Comparison of ENCODE assay signal across 8 mouse cellular contexts in genomic region chr7:141131024-141131820, GRCm38 (mm10). TPM values are rescaled to one million over a fixed set of nuclear protein-coding genes. Genes with fewer than 3 reads are reported as not detected.
A peak's percentile ranks its signal among the peaks of the same experiment; 100 is the strongest.
DNase-seq lines count a peak whose midpoint lies in the region; ATAC-seq and TF ChIP-seq lines count a peak whose summit lies in the region.

No protein-coding gene starts in this region.

- peak; percentile 96 for ATAC-seq in embryonic facial prominence, embryonic 15.5 days (ENCODE audit: insufficient number of reproducible peaks, low FRiP score, low TSS enrichment, low read depth)
- ATAC-seq in kidney, embryonic 15.5 days (replicated peaks; ENCODE audit: low FRiP score): peak; percentile 98
- ATAC-seq in monocyte, adult 5-6 weeks (replicated peaks; ENCODE audit: insufficient number of reproducible peaks, low FRiP score, low TSS enrichment, poor library complexity, severe bottlenecking): peak; percentile 93

- H3K27ac ChIP-seq in bone marrow, adult 2 months (ENCODE audit: control insufficient read depth, insufficient read depth, low read depth, low read length, poor library complexity): peak overlapping the region; percentile 68
- peak overlapping the region; percentile 7; the same call in 1 of the 2 replicates for H3K27ac ChIP-seq in embryonic facial prominence, embryonic 15.5 days (replicated peaks)
- peak overlapping the region; percentile 95 for H3K27ac ChIP-seq in heart, embryonic 10.5 days
- peak overlapping the region; percentile 81 for H3K27ac ChIP-seq in kidney, embryonic 15.5 days

- H3K4me1 ChIP-seq in bone marrow, adult 2 months (ENCODE audit: control insufficient read depth, insufficient read depth, low read length): no peaks in the 10 kb centered on the region; the same call in 1 of the 2 replicates
- H3K4me1 ChIP-seq in embryonic facial prominence, embryonic 15.5 days: peaks cover 19% of the 10 kb centered on the region
- H3K4me1 ChIP-seq in heart, embryonic 10.5 days: peaks cover 16% of the 10 kb centered on the region
- peaks cover 22% of the 10 kb centered on the region for H3K4me1 ChIP-seq in kidney, embryonic 15.5 days

- no peaks in the 10 kb centered on the region for H3K27me3 ChIP-seq in embryonic facial prominence, embryonic 15.5 days
- H3K27me3 ChIP-seq in heart, embryonic 10.5 days (ENCODE audit: insufficient read depth, poor library complexity, severe bottlenecking): no peaks in the 10 kb centered on the region
- H3K27me3 ChIP-seq in kidney, embryonic 15.5 days: no peaks in the 10 kb centered on the region

- peak overlapping the region; percentile 95 for H3K9ac ChIP-seq in embryonic facial prominence, embryonic 15.5 days
- peak overlapping the region; percentile 94 for H3K9ac ChIP-seq in kidney, embryonic 15.5 days

- DNase-seq in 416B (ENCODE audit: low read depth): peak; percentile 88
- peak; percentile 98 for DNase-seq in heart, embryonic 10.5 days (ENCODE audit: low spot score)
- DNase-seq in liver: peak; percentile 98
- peak; percentile 94 to 95 for DNase-seq in spleen, postnatal 4 days (ENCODE audit: low spot score in 2 of 2)

- TF ChIP-seq POLR2A in bone marrow, adult 2 months (IDR thresholded peaks at IDR 0.05; ENCODE audit: borderline replicate concordance, control insufficient read depth, low read depth, low read length): peak; percentile 41; the same call in 1 of the 2 replicates

- H3K9me3 ChIP-seq in embryonic facial prominence, embryonic 15.5 days (replicated peaks): no peaks in the 10 kb centered on the region
- H3K9me3 ChIP-seq in heart, embryonic 10.5 days: no peaks in the 10 kb centered on the region
- H3K9me3 ChIP-seq in kidney, embryonic 15.5 days (replicated peaks): no peaks in the 10 kb centered on the region

- peaks cover 13% of the 10 kb centered on the region for H3K36me3 ChIP-seq in embryonic facial prominence, embryonic 15.5 days
- peaks cover 19% of the 10 kb centered on the region for H3K36me3 ChIP-seq in heart, embryonic 10.5 days
- peaks cover 16% of the 10 kb centered on the region for H3K36me3 ChIP-seq in kidney, embryonic 15.5 days

- peak overlapping the region; percentile 81 for H3K4me3 ChIP-seq in bone marrow, adult 2 months (replicated peaks; ENCODE audit: control insufficient read depth, low read depth, low read length)
- H3K4me3 ChIP-seq in embryonic facial prominence, embryonic 15.5 days (replicated peaks): peak overlapping the region; percentile 85
- peak overlapping the region; percentile 93 for H3K4me3 ChIP-seq in heart, embryonic 10.5 days
- peak overlapping the region; percentile 97 for H3K4me3 ChIP-seq in kidney, embryonic 15.5 days (replicated peaks)

- TF ChIP-seq CTCF in bone marrow, adult 2 months (IDR thresholded peaks at IDR 0.05; ENCODE audit: control insufficient read depth, insufficient read depth, low read length): no peak

- WGBS in bone marrow, adult 2 months: under 1% methylated on average over 59 of the region's 59 CpGs
- WGBS in embryonic facial prominence, embryonic 15.5 days: under 1% methylated on average over 59 of the region's 59 CpGs
- under 1% methylated on average over 59 of the region's 59 CpGs for WGBS in heart, embryonic 10.5 days
- WGBS in kidney, embryonic 15.5 days: under 1% methylated on average over 59 of the region's 59 CpGs

- H3K4me2 ChIP-seq in embryonic facial prominence, embryonic 15.5 days (replicated peaks): peak overlapping the region; percentile 78
- H3K4me2 ChIP-seq in kidney, embryonic 15.5 days: peak overlapping the region; percentile 71

RNA-seq across cellular contexts. Expression of gene Ptdss2, which starts 9.0 kb away (rescaled TPM):
- polyA plus RNA-seq in bone marrow, adult 2 months (2011; ENCODE audit: insufficient read depth, insufficient read length, low replicate concordance, missing spikeins): 66.7 and 84.6 TPM in 2 replicates
- polyA plus RNA-seq in embryonic facial prominence, embryonic 15.5 days (2015; fragmentation: Nextera tagmentation; extraction: Ambion mirVana): 68.4 and 69.7 TPM in 2 replicates
- 87.8 and 91.1 TPM in 2 replicates for polyA plus RNA-seq in heart, embryonic 10.5 days (2016; fragmentation: Nextera tagmentation; extraction: Ambion mirVana)
- polyA plus RNA-seq in kidney, embryonic 15.5 days (2015; fragmentation: Nextera tagmentation; extraction: Ambion mirVana): 79.9 and 83.4 TPM in 2 replicates
- 1.4 to 6.9 TPM (median 1.5 TPM) in 3 replicates for total RNA-seq in monocyte, adult 5-6 weeks (2017)

RNA-seq across cellular contexts. Expression of gene Ano9, which starts 13.6 kb away (rescaled TPM):
- polyA plus RNA-seq in bone marrow, adult 2 months (2011; ENCODE audit: insufficient read depth, insufficient read length, low replicate concordance, missing spikeins): 2.5 TPM in 1 of 2 replicates, not detected in the other
- 18.2 and 20.7 TPM in 2 replicates for polyA plus RNA-seq in embryonic facial prominence, embryonic 15.5 days (2015; fragmentation: Nextera tagmentation; extraction: Ambion mirVana)
- 0.42 and 0.97 TPM in 2 replicates for polyA plus RNA-seq in heart, embryonic 10.5 days (2016; fragmentation: Nextera tagmentation; extraction: Ambion mirVana)
- 6.0 TPM in 2 replicates for polyA plus RNA-seq in kidney, embryonic 15.5 days (2015; fragmentation: Nextera tagmentation; extraction: Ambion mirVana)
- total RNA-seq in monocyte, adult 5-6 weeks (2017): not detected in 3 replicates

RNA-seq across cellular contexts. Expression of gene Sigirr, which starts 30.9 kb away (rescaled TPM):
- polyA plus RNA-seq in bone marrow, adult 2 months (2011; ENCODE audit: insufficient read depth, insufficient read length, low replicate concordance, missing spikeins): 10.4 and 19.8 TPM in 2 replicates
- 6.1 and 6.8 TPM in 2 replicates for polyA plus RNA-seq in embryonic facial prominence, embryonic 15.5 days (2015; fragmentation: Nextera tagmentation; extraction: Ambion mirVana)
- polyA plus RNA-seq in heart, embryonic 10.5 days (2016; fragmentation: Nextera tagmentation; extraction: Ambion mirVana): 3.0 and 5.7 TPM in 2 replicates
- polyA plus RNA-seq in kidney, embryonic 15.5 days (2015; fragmentation: Nextera tagmentation; extraction: Ambion mirVana): 20.8 and 24.7 TPM in 2 replicates
- total RNA-seq in monocyte, adult 5-6 weeks (2017): 9.1 to 25.0 TPM (median 12.5 TPM) in 3 replicates

RNA-seq across cellular contexts. Expression of gene Rnh1, which starts 41.4 kb away (rescaled TPM):
- polyA plus RNA-seq in bone marrow, adult 2 months (2011; ENCODE audit: insufficient read depth, insufficient read length, low replicate concordance, missing spikeins): 17.8 and 27.6 TPM in 2 replicates
- polyA plus RNA-seq in embryonic facial prominence, embryonic 15.5 days (2015; fragmentation: Nextera tagmentation; extraction: Ambion mirVana): 210 and 216 TPM in 2 replicates
- 103 and 105 TPM in 2 replicates for polyA plus RNA-seq in heart, embryonic 10.5 days (2016; fragmentation: Nextera tagmentation; extraction: Ambion mirVana)
- 115 and 122 TPM in 2 replicates for polyA plus RNA-seq in kidney, embryonic 15.5 days (2015; fragmentation: Nextera tagmentation; extraction: Ambion mirVana)
- 73.1 to 101 TPM (median 77.7 TPM) in 3 replicates for total RNA-seq in monocyte, adult 5-6 weeks (2017)

RNA-seq across cellular contexts. Expression of gene Pkp3, which starts 53.2 kb away (rescaled TPM):
- 5.4 and 15.9 TPM in 2 replicates for polyA plus RNA-seq in bone marrow, adult 2 months (2011; ENCODE audit: insufficient read depth, insufficient read length, low replicate concordance, missing spikeins)
- polyA plus RNA-seq in embryonic facial prominence, embryonic 15.5 days (2015; fragmentation: Nextera tagmentation; extraction: Ambion mirVana): 115 and 118 TPM in 2 replicates
- 0.94 and 3.4 TPM in 2 replicates for polyA plus RNA-seq in heart, embryonic 10.5 days (2016; fragmentation: Nextera tagmentation; extraction: Ambion mirVana)
- 7.8 and 7.9 TPM in 2 replicates for polyA plus RNA-seq in kidney, embryonic 15.5 days (2015; fragmentation: Nextera tagmentation; extraction: Ambion mirVana)
- 14.0 to 17.9 TPM (median 14.2 TPM) in 3 replicates for total RNA-seq in monocyte, adult 5-6 weeks (2017)

Comparison
In these comparisons a context has a peak if more than half of its experiments do, and no peak if none do; other contexts are left out.
1. Peak in every context shown above with its lines: DNase-seq, ATAC-seq, H3K4me3 ChIP-seq and H3K27ac ChIP-seq.
2. H3K27ac ChIP-seq: peak in every context shown above with its lines; median percentile 95 in heart, embryonic 10.5 days; 81 in kidney, embryonic 15.5 days; 68 in bone marrow, adult 2 months; 7 in embryonic facial prominence, embryonic 15.5 days.